Mouse (Mus musculus): Measurements from ENCODE around the gene Gtf2a2. TPM values are rescaled to one million over a fixed set of nuclear protein-coding genes. Genes with fewer than 3 reads are reported as not detected.

Gene Gtf2a2
- polyA plus RNA-seq, 1 experiment from 2014 or later = 221 TPM

GRCm38 (mm10) chr9:70024648-70025047, 12.3 kb downstream of the Gtf2a2 start:
- Histone ChIP-seq H3K27ac (replicated peaks) (no peak overlapping the region), H3K9ac (no peak overlapping the region), H3K9me3 (no peaks in the 10 kb centered on the region), H3K4me2 (no peak overlapping the region), H3K36me3 (peaks cover 18% of the 10 kb centered on the region), H3K4me3 (no peak overlapping the region), H3K27me3 (no peaks in the 10 kb centered on the region), H3K4me1 (replicated peaks) (no peaks in the 10 kb centered on the region)
- no peak for ATAC-seq (ENCODE audit: low read depth)

DNA sequence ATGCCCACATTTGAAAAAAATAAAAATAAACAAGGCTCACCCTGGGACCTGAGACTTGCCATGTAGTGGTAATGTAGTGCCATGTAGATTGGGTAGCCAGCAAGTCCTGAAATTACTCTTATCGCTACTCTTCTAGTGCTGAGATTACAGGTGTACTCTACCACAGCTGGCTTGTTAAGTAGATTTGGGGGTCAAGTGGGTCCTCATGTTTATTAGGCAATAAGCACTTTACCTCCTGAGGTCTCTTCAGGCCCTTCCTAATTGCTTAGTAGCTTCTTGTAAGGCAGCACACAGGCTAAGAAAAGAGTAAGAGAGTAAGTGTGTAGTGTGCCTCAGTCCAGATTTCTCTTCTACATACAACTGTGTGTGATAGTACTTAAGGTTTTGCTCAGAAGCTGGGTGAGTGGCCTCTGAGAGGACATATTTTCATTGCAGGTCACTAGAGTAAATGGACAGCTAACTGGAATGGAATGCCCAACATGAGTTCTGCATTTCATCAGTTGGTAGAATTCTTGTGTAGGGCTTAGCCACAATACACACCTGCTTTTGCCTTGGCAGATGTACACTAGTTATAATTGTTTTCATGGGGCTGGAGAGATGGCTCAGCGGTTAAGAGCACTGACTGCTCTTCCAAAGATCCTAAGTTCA, 13.1 kb downstream of the Gtf2a2 start:
- ATAC-seq (ENCODE audit: low read depth) = no peak
- WGBS = 92% methylated on average over 2 of the region's 2 CpGs
- no peak overlapping the region for H3K27ac ChIP-seq (replicated peaks)
- H3K27me3 ChIP-seq = no peaks in the 10 kb centered on the region
- H3K4me3 ChIP-seq = no peak overlapping the region
- H3K9ac ChIP-seq = no peak overlapping the region
- H3K9me3 ChIP-seq = no peaks in the 10 kb centered on the region
- 0 out of 2 replicates have a peak, but pooled peaks cover 13% of the 10 kb centered on the region for H3K36me3 ChIP-seq
- H3K4me2 ChIP-seq = no peak overlapping the region
- no peaks in the 10 kb centered on the region for H3K4me1 ChIP-seq (replicated peaks)

DNA sequence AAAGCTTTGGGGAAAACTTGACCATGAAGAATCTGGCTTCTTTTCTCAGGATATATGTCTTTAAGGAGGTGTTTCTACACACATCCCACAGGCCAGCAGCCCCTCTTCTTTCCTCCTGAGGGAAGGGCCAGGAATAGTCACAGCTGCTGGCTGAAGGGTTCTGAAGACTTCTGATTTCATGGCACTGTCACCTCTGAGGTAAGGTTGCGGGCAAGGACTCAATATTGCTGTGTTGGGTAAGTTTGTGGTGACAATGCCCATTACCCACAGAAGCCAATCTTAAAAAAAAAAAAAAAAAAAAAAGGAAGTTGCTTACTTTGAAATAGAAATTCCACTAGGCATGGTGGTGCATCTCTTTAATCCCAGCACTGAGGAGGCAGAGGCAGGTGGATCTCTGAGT, 19.8 kb downstream of the Gtf2a2 start:
- no peak overlapping the region for H3K4me3 ChIP-seq
- WGBS = 86% methylated on average over 1 of the region's 1 CpGs
- ATAC-seq (ENCODE audit: low read depth) = no peak
- H3K27me3 ChIP-seq = no peaks in the 10 kb centered on the region
- no peaks in the 10 kb centered on the region for H3K36me3 ChIP-seq
- H3K9me3 ChIP-seq = no peaks in the 10 kb centered on the region
- H3K27ac ChIP-seq (replicated peaks) = no peak overlapping the region
- H3K4me1 ChIP-seq (replicated peaks) = no peaks in the 10 kb centered on the region
- no peak overlapping the region for H3K9ac ChIP-seq
- no peak overlapping the region for H3K4me2 ChIP-seq

- Histone ChIP-seq H3K36me3 (no peaks in the 10 kb centered on the region), H3K9ac (no peak overlapping the region), H3K27ac (replicated peaks) (no peak overlapping the region), H3K4me2 (no peak overlapping the region), H3K27me3 (no peaks in the 10 kb centered on the region), H3K4me1 (replicated peaks) (no peaks in the 10 kb centered on the region), H3K4me3 (no peak overlapping the region), H3K9me3 (no peaks in the 10 kb centered on the region)
- WGBS = 74% methylated on average over 9 of the region's 9 CpGs
- ATAC-seq (ENCODE audit: low read depth) = no peak
Measured at GRCm38 (mm10) chr9:70033056-70033455, 20.7 kb downstream of the Gtf2a2 start.

DNA sequence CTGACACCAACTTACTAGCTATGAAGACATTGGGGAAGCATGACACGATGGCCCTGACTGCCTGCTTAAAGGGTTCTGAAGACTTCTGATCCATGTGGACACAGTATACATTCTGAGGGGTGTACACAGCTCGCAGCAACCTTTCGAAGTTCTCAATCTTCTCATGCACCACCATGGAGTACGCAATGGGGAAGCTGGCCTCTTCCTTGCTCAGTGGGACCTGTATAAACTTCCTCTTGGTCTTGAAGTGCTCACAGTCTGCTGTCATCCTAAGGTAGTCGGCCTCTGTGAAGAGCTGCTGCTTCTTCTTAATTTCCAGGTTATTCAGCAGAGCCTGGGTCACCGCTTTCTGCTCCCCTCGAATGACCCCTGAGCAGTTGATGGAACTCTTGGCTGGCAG, 22.4 kb downstream of the Gtf2a2 start:
- WGBS = 94% methylated on average over 7 of the region's 7 CpGs
- no peak for ATAC-seq (ENCODE audit: low read depth)
- H3K27ac ChIP-seq (replicated peaks) = no peak overlapping the region

GRCm38 (mm10) chr9:70036646-70037045, 24.3 kb downstream of the Gtf2a2 start:
- Histone ChIP-seq H3K4me1 (replicated peaks) (no peaks in the 10 kb centered on the region), H3K9ac (no peak overlapping the region), H3K27me3 (no peaks in the 10 kb centered on the region), H3K27ac (replicated peaks) (no peak overlapping the region), H3K4me3 (no peak overlapping the region), H3K4me2 (no peak overlapping the region), H3K9me3 (no peaks in the 10 kb centered on the region), H3K36me3 (no peaks in the 10 kb centered on the region)
- no peak for ATAC-seq (ENCODE audit: low read depth)
- 74% methylated on average over 4 of the region's 4 CpGs for WGBS

More for the DNA sequence above, 22.4 kb downstream of the Gtf2a2 start:
- no peaks in the 10 kb centered on the region for H3K9me3 ChIP-seq
- no peak overlapping the region for H3K4me3 ChIP-seq
- no peak overlapping the region for H3K9ac ChIP-seq
- H3K4me2 ChIP-seq = no peak overlapping the region
- H3K27me3 ChIP-seq = no peaks in the 10 kb centered on the region
- no peaks in the 10 kb centered on the region for H3K4me1 ChIP-seq (replicated peaks)
- H3K36me3 ChIP-seq = no peaks in the 10 kb centered on the region

DNA sequence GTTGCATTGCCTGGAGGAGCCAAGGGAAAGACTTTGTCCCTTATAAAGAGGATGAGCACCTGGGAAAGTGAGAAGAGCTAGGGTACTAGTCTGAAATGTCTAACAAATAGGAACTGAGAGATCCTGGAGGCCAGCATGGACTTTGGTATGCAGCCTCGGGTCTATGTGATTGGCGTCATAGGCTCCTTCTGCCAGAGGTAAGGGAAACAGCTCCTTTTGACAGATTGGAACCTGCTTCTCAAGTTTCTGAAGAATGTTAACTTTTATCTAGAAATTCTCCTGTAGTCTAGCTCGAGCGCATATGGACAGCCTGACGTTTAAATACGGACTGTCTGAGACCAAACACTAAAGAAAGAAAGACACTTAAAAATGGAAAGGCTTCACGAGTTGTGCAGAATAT, 25.6 kb downstream of the Gtf2a2 start, which contains the start of gene Gcnt3:
Gcnt3 (minus strand) TSS at position 101 of the 400 bp plus-strand sequence.
- Histone ChIP-seq H3K4me3 (no peak within 1 kb of the TSS), H3K9ac (no peak within 1 kb of the TSS), H3K4me2 (no peak within 1 kb of the TSS), H3K9me3 (no peaks in the 10 kb centered on the region), H3K36me3 (no peaks in the 10 kb centered on the region), H3K27ac (replicated peaks) (no peak within 1 kb of the TSS), H3K4me1 (replicated peaks) (no peaks in the 10 kb centered on the region), H3K27me3 (no peaks in the 10 kb centered on the region)
- 92% methylated on average over 7 of the region's 7 CpGs for WGBS
- no peak for ATAC-seq (ENCODE audit: low read depth)

- no peak for ATAC-seq (ENCODE audit: low read depth)
- Histone ChIP-seq H3K4me3 (no peak overlapping the region), H3K4me2 (no peak overlapping the region), H3K4me1 (replicated peaks) (no peaks in the 10 kb centered on the region), H3K36me3 (no peaks in the 10 kb centered on the region), H3K27me3 (no peaks in the 10 kb centered on the region), H3K9ac (no peak overlapping the region), H3K9me3 (no peaks in the 10 kb centered on the region), H3K27ac (replicated peaks) (no peak overlapping the region)
- 91% methylated on average over 6 of the region's 6 CpGs for WGBS
Measured at GRCm38 (mm10) chr9:70039597-70040385, 27.4 kb downstream of the Gtf2a2 start.

DNA sequence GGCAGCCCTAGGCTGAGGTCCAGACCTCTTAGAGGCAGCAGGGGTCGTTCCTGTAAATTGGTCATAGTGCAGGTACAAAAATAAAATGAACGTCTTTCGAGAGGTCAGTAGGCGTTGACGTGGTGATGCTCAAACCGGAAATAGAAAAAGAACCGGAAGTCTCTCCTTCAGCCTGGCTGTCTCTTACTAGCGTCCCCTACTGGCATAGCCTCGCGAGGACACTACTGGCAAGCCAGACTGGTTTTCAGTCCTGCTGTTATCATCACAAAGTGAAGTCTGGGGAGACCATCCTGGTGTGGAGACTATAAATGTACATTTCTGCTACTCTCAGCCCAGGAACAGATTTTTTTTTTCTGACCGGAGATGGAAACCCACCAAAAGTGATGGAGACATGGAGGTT, 28.2 kb downstream of the Gtf2a2 start:
- Histone ChIP-seq H3K4me1 (replicated peaks) (no peaks in the 10 kb centered on the region), H3K4me3 (no peak overlapping the region), H3K27ac (replicated peaks) (no peak overlapping the region), H3K4me2 (no peak overlapping the region), H3K9me3 (no peaks in the 10 kb centered on the region), H3K9ac (no peak overlapping the region), H3K27me3 (no peaks in the 10 kb centered on the region), H3K36me3 (no peaks in the 10 kb centered on the region)
- ATAC-seq (ENCODE audit: low read depth) = no peak
- 84% methylated on average over 11 of the region's 11 CpGs for WGBS

- WGBS = 96% methylated on average over 4 of the region's 4 CpGs
- H3K27me3 ChIP-seq = no peaks in the 10 kb centered on the region
- H3K27ac ChIP-seq (replicated peaks) = no peak overlapping the region
- no peak for ATAC-seq (ENCODE audit: low read depth)
- no peak overlapping the region for H3K4me3 ChIP-seq
- H3K9ac ChIP-seq = no peak overlapping the region
- H3K9me3 ChIP-seq = no peaks in the 10 kb centered on the region
- H3K36me3 ChIP-seq = no peaks in the 10 kb centered on the region
- no peaks in the 10 kb centered on the region for H3K4me1 ChIP-seq (replicated peaks)
- H3K4me2 ChIP-seq = no peak overlapping the region
Measured at GRCm38 (mm10) chr9:70042137-70042536, 29.8 kb downstream of the Gtf2a2 start.

DNA sequence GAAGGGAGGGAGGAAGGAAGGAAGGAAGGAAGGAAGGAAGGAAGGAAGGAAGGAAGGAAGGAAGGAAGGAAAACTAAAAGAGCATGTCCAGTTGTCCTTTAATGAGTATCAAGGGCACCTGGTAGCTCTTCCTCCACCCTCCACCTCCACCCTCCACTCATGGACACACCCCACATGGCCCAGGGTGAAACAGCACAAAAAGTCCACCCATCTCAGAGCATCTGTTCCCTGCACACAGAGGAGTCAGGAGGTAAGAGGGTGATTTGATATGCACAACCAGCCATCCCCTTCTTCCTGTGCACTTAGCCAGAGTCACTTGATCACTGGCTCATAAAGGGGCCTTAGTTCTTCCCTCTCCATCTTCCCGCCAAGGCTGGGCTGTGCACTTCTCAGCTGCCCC, 30.6 kb downstream of the Gtf2a2 start:
- Histone ChIP-seq H3K4me3 (no peak overlapping the region), H3K4me1 (replicated peaks) (no peaks in the 10 kb centered on the region), H3K9ac (no peak overlapping the region), H3K4me2 (no peak overlapping the region), H3K27ac (replicated peaks) (no peak overlapping the region), H3K27me3 (no peaks in the 10 kb centered on the region), H3K9me3 (no peaks in the 10 kb centered on the region), H3K36me3 (no peaks in the 10 kb centered on the region)
- ATAC-seq (ENCODE audit: low read depth) = no peak
- 60% methylated on average over 1 of the region's 1 CpGs for WGBS

- Histone ChIP-seq H3K4me3 (no peak overlapping the region), H3K4me1 (replicated peaks) (no peaks in the 10 kb centered on the region), H3K4me2 (no peak overlapping the region), H3K36me3 (no peaks in the 10 kb centered on the region), H3K27me3 (no peaks in the 10 kb centered on the region), H3K27ac (replicated peaks) (no peak overlapping the region), H3K9ac (no peak overlapping the region), H3K9me3 (no peaks in the 10 kb centered on the region)
- WGBS = 88% methylated on average over 2 of the region's 2 CpGs
- ATAC-seq (ENCODE audit: low read depth) = no peak
Measured at GRCm38 (mm10) chr9:70044865-70045264, 32.5 kb downstream of the Gtf2a2 start.

DNA sequence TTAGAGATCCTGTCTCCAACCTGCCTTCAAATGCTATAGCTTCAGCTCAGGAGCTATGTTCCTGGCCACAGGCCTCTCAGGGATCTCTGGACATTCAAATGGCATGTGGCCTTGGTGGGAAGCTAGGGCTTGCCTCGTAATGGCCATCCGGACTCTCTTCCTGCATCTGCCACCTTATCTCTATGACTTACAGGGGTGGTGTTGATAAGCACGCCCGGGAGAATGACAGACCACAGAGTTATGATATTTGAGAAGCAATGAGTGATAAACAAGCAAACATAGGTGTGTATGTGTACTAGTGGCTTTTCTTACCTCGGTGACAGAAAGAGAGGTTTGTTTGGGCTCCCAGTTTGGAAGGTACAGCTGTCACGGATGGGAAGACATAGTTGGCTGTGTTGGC, 33.9 kb downstream of the Gtf2a2 start:
- ATAC-seq (ENCODE audit: low read depth) = no peak
- no peak overlapping the region for H3K27ac ChIP-seq (replicated peaks)
- H3K27me3 ChIP-seq = no peaks in the 10 kb centered on the region
- no peak overlapping the region for H3K9ac ChIP-seq
- no peak overlapping the region for H3K4me3 ChIP-seq
- no peaks in the 10 kb centered on the region for H3K9me3 ChIP-seq
- no peaks in the 10 kb centered on the region for H3K36me3 ChIP-seq
- 93% methylated on average over 6 of the region's 6 CpGs for WGBS
- H3K4me1 ChIP-seq (replicated peaks) = no peaks in the 10 kb centered on the region
- no peak overlapping the region for H3K4me2 ChIP-seq
